Comparison of ENCODE assay signal across 9 mouse cellular contexts in the genomic region with DNA sequence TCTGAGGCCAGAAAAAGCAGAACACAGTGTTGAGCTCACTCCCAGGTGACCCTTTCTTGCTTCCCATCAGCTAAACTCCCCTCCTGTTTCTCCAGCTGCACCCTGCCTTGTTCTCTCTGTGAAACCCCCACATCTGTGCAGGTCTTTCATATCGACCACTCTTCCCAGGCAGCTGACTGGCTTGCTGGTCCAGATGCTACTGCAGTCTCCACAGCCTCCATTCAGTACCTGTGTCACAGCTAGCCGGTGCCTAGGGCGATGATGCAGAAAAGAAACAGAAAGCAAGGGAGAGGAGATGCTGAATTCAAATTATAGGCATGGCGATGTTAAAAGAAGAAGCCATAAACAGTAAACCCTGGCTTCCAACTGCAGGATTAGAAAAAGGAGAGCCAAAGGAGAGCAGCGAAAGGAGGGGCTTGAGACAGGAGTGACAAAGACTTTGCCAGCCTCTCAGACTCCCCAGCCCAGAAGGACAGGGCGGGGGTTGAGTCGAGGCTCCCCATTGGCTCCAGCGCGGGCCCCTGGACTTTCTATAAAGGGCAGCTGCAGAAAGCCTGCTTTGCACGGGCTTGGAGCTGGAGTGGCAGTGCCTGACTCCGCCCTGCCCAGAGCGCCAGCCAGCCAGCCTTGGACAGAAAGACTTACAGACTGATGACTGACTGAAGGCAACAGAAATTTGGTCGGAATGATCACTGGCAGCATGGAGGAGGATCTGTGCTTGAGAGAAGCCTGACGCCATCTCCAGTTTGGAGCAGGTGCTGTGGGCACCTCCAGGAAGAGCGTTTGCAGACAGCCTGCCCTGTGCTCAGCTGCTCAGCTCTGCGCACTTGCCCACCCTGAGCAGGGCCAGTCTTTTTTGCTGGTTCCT. TPM values are rescaled to one million over a fixed set of nuclear protein-coding genes. Genes with fewer than 3 reads are reported as not detected.
DNase-seq lines count a peak whose midpoint lies in the region; ATAC-seq lines count a peak whose summit lies in the region.
"Had no signal": no experiment of that assay in that cellular context is flagged by ENCODE, and none has a peak within 500 bp of the region (broad histone marks: within the 10 kb centered on the region; RNA-seq: fewer than 3 reads in every experiment).

A gene (plus strand): TSS at position 535 of the 868 bp plus-strand sequence.

- WGBS in kidney, embryonic 14.5 days, result 30% methylated on average over 16 of the region's 16 CpGs
- 13% methylated on average over 15 of the region's 16 CpGs for WGBS in intestine, embryonic 14.5 days
- 22% methylated on average over 16 of the region's 16 CpGs for WGBS in limb, embryonic 10.5 days
- 13% methylated on average over 16 of the region's 16 CpGs for WGBS in neural tube, embryonic 14.5 days

- H3K27me3 ChIP-seq in kidney, embryonic 14.5 days (ENCODE audit: control insufficient read depth, insufficient read depth, low read length), result no peaks in the 10 kb centered on the region
- H3K27me3 ChIP-seq in intestine, embryonic 14.5 days (replicated peaks; ENCODE audit: control insufficient read depth, insufficient read depth, low read length), result no peaks in the 10 kb centered on the region
- peaks cover 41% of the 10 kb centered on the region; the same call in 1 of the 2 replicates for H3K27me3 ChIP-seq in limb, embryonic 10.5 days (ENCODE audit: low read depth, poor library complexity, severe bottlenecking)
- no peaks in the 10 kb centered on the region for H3K27me3 ChIP-seq in neural tube, embryonic 14.5 days (ENCODE audit: control insufficient read depth, insufficient read depth, low read length)

- H3K9me3 ChIP-seq in kidney, embryonic 14.5 days (ENCODE audit: control insufficient read depth, low read length), result no peaks in the 10 kb centered on the region
- H3K9me3 ChIP-seq in intestine, embryonic 14.5 days (ENCODE audit: control insufficient read depth, low read length), result no peaks in the 10 kb centered on the region
- no peaks in the 10 kb centered on the region for H3K9me3 ChIP-seq in limb, embryonic 10.5 days (replicated peaks)
- H3K9me3 ChIP-seq in neural tube, embryonic 14.5 days (ENCODE audit: control insufficient read depth, low read length), result no peaks in the 10 kb centered on the region

- H3K4me1 ChIP-seq in kidney, embryonic 14.5 days (ENCODE audit: control insufficient read depth, insufficient read depth, low read length), result no peaks in the 10 kb centered on the region
- H3K4me1 ChIP-seq in intestine, embryonic 14.5 days (replicated peaks; ENCODE audit: control insufficient read depth, insufficient read depth, low read length), result no peaks in the 10 kb centered on the region
- H3K4me1 ChIP-seq in limb, embryonic 10.5 days, result no peaks in the 10 kb centered on the region
- no peaks in the 10 kb centered on the region for H3K4me1 ChIP-seq in neural tube, embryonic 14.5 days (ENCODE audit: control insufficient read depth, insufficient read depth, low read length)

- no peak for DNase-seq in kidney, adult 8-10 months
- peak; percentile 16 for DNase-seq in embryo, embryonic 11.5 days (ENCODE audit: low read depth, low spot score)
- DNase-seq in gastrocnemius, postnatal 36 days, result peak; percentile 7 to 16
- DNase-seq in intestine, embryonic 14.5 days (ENCODE audit: low spot score), result peak; percentile 60
- peak; percentile 40 for DNase-seq in limb, embryonic 10.5 days (ENCODE audit: low spot score)

- H3K4me2 ChIP-seq in kidney, embryonic 14.5 days (replicated peaks; ENCODE audit: low read depth, low read length), result peak within 1 kb of the TSS; percentile 38
- H3K4me2 ChIP-seq in intestine, embryonic 14.5 days (ENCODE audit: low read length), result peak within 1 kb of the TSS; percentile 40
- H3K4me2 ChIP-seq in neural tube, embryonic 14.5 days (ENCODE audit: low read depth, low read length), result peak within 1 kb of the TSS; percentile 51

- peak within 1 kb of the TSS; percentile 16; the same call in 1 of the 2 replicates for H3K4me3 ChIP-seq in kidney, embryonic 14.5 days (ENCODE audit: low read length)
- peak within 1 kb of the TSS; percentile 22 for H3K4me3 ChIP-seq in intestine, embryonic 14.5 days (ENCODE audit: low read depth, low read length)
- peak within 1 kb of the TSS; percentile 41 for H3K4me3 ChIP-seq in limb, embryonic 10.5 days
- peak within 1 kb of the TSS; percentile 33 for H3K4me3 ChIP-seq in neural tube, embryonic 14.5 days (ENCODE audit: low read depth, low read length)

- H3K9ac ChIP-seq in kidney, embryonic 14.5 days (ENCODE audit: low read depth, low read length), result no peak within 1 kb of the TSS
- no peak within 1 kb of the TSS for H3K9ac ChIP-seq in intestine, embryonic 14.5 days (ENCODE audit: low read length)
- H3K9ac ChIP-seq in neural tube, embryonic 14.5 days (replicated peaks; ENCODE audit: low read depth, low read length), result peak within 1 kb of the TSS; percentile 41

- intact Hi-C loops in gastrocnemius, postnatal 36 days (cut with DNase I), result no loop called here

- peak; percentile 97; the same call in 1 of the 2 replicates for ATAC-seq in kidney, embryonic 14.5 days (ENCODE audit: low FRiP score, low TSS enrichment)
- ATAC-seq in intestine, embryonic 14.5 days (replicated peaks; ENCODE audit: low FRiP score, low TSS enrichment, low read depth), result peak; percentile 94
- ATAC-seq in neural tube, embryonic 14.5 days (ENCODE audit: low read depth), result peak; percentile 99
- no peak for ATAC-seq in CD4-positive, CD25-positive, alpha-beta regulatory T cell, adult 4 months

- no peak within 1 kb of the TSS for H3K27ac ChIP-seq in kidney, embryonic 14.5 days (ENCODE audit: low read depth, low read length)
- no peak within 1 kb of the TSS for H3K27ac ChIP-seq in intestine, embryonic 14.5 days (ENCODE audit: low read depth)
- H3K27ac ChIP-seq in limb, embryonic 10.5 days, result no peak within 1 kb of the TSS
- H3K27ac ChIP-seq in neural tube, embryonic 14.5 days (ENCODE audit: low read depth, low read length), result peak within 1 kb of the TSS; percentile 55

- no peaks in the 10 kb centered on the region for H3K36me3 ChIP-seq in kidney, embryonic 14.5 days (ENCODE audit: control insufficient read depth, insufficient read depth, low read length)
- no peaks in the 10 kb centered on the region for H3K36me3 ChIP-seq in intestine, embryonic 14.5 days (ENCODE audit: control insufficient read depth, insufficient read depth, low read length)
- H3K36me3 ChIP-seq in limb, embryonic 10.5 days, result no peaks in the 10 kb centered on the region
- no peaks in the 10 kb centered on the region for H3K36me3 ChIP-seq in neural tube, embryonic 14.5 days (ENCODE audit: control insufficient read depth, insufficient read depth, low read length)

RNA-seq across cellular contexts. Expression of the gene that starts here (rescaled TPM):
- polyA plus RNA-seq in kidney, embryonic 14.5 days (2014; fragmentation: Nextera tagmentation; extraction: Ambion mirVana), result not detected in 2 replicates
- under 1 TPM; 0.28 to 0.52 TPM for total RNA-seq in gastrocnemius, postnatal 36 days (2021)
- 0.32 and 0.68 TPM in 2 replicates for polyA plus RNA-seq in intestine, embryonic 14.5 days (2014; fragmentation: Nextera tagmentation; extraction: Ambion mirVana)
- 0.20 and 0.46 TPM in 2 replicates for polyA plus RNA-seq in limb, embryonic 10.5 days (2016; fragmentation: Nextera tagmentation; extraction: Ambion mirVana)
- 5.8 and 6.6 TPM in 2 replicates for polyA plus RNA-seq in neural tube, embryonic 14.5 days (2014; fragmentation: Nextera tagmentation; extraction: Ambion mirVana)
- not detected for polyA plus RNA-seq in CD4-positive, CD25-positive, alpha-beta regulatory T cell, adult 4 months (2017; shearing (Covaris generic))
- polyA plus RNA-seq: C2C12 had no signal

Comparison
In these comparisons a context has a peak if more than half of its experiments do, and no peak if none do; other contexts are left out.
1. Peak in ATAC-seq, H3K4me3 ChIP-seq and H3K4me2 ChIP-seq in kidney, embryonic 14.5 days; RNA of the gene not detected or under 1 TPM.
2. Peak in DNase-seq in gastrocnemius, postnatal 36 days; RNA of the gene not detected or under 1 TPM.
3. Peak in DNase-seq, ATAC-seq, H3K4me3 ChIP-seq and H3K4me2 ChIP-seq in intestine, embryonic 14.5 days; RNA of the gene not detected or under 1 TPM.
4. Peak in DNase-seq and H3K4me3 ChIP-seq in limb, embryonic 10.5 days; RNA of the gene not detected or under 1 TPM.